Mouse (Mus musculus) intestine, postnatal 0 days (tissue): Measurements from ENCODE around the gene Ldah. TPM values are rescaled to one million over a fixed set of nuclear protein-coding genes. Genes with fewer than 3 reads are reported as not detected.

ENCODE experiments used
- ATAC-seq: fragments of 200-750 bp; cut with Nextera tagmentation; 2 replicates; pipeline ENCODE4 v1.8.0; 2017; ENCODE audit warnings: mild to moderate bottlenecking, moderate TSS enrichment, moderate library complexity
- H3K27ac ChIP-seq: fragments of 300-500 bp; sonication (generic); 2 replicates; pipeline ENCODE4 v1.5.1; 2014; ENCODE audit warnings: mild to moderate bottlenecking, low read depth, low read length, moderate library complexity
- H3K27me3 ChIP-seq: fragments of 300-500 bp; sonication (generic); replicated peaks from 2 replicates; pipeline ENCODE4 v1.6.1; 2014; ENCODE audit warnings: low read length, mixed read lengths; ENCODE audit not compliant: control insufficient read depth, insufficient read depth
- H3K36me3 ChIP-seq: fragments of 300-500 bp; sonication (generic); 2 replicates; pipeline ENCODE4 v1.6.1; 2014; ENCODE audit warnings: mild to moderate bottlenecking, moderate library complexity; ENCODE audit not compliant: control insufficient read depth, insufficient read depth
- H3K4me1 ChIP-seq: fragments of 300-500 bp; sonication (generic); replicated peaks from 2 replicates; pipeline ENCODE4 v1.6.1; 2014; ENCODE audit warnings: antibody characterized with exemption, low read length, mixed read lengths; ENCODE audit not compliant: control insufficient read depth, insufficient read depth
- H3K4me2 ChIP-seq: fragments of 300-500 bp; sonication (generic); replicated peaks from 2 replicates; pipeline ENCODE4 v1.6.1; 2014; ENCODE audit warnings: low read depth, mild to moderate bottlenecking, moderate library complexity
- H3K4me3 ChIP-seq: fragments of 300-500 bp; sonication (generic); 2 replicates; pipeline ENCODE4 v1.5.1; 2014; ENCODE audit warnings: low read depth, low read length
- H3K9ac ChIP-seq: fragments of 300-500 bp; sonication (generic); 2 replicates; pipeline ENCODE4 v1.6.1; 2014; ENCODE audit warnings: mild to moderate bottlenecking, low read depth, low read length
- H3K9me3 ChIP-seq: fragments of 300-500 bp; sonication (generic); 2 replicates; pipeline ENCODE4 v1.6.1; 2016; ENCODE audit warnings: mixed run types; ENCODE audit not compliant: control insufficient read depth
- CTCF ChIP-seq: sonication (generic); IDR thresholded peaks from 2 replicates; pipeline ENCODE4 v1.5.1; 2016; ENCODE audit warnings: low read depth, mild to moderate bottlenecking, control low read depth, antibody characterized with exemption, moderate library complexity
- WGBS: fragments of 180-500 bp; shearing (Covaris S2); extraction: QIAGEN DNeasy Blood & Tissue Kit; methylation state at CpG from one replicate; pipeline ENCODE4 v1.1.7; 2014; 5-methylcytosine and 5-hydroxymethylcytosine counted together
- polyA plus RNA-seq: library from polyadenylated mRNA; unstranded; fragments of >200 nt; fragmentation: Nextera tagmentation; extraction: Ambion mirVana; gene quantifications from 2 replicates; pipeline ENCODE4 v1.2.1, GENCODE M21; 2015

Ldah gene
- polyA plus RNA-seq, 1 experiment from 2014 or later: 38.0 TPM

GRCm38 (mm10) chr12:8273471-8274171 is 65.7 kb downstream of the Ldah start:
- 72% methylated on average over 6 of the region's 6 CpGs for WGBS
- no peak overlapping the region for H3K4me3 ChIP-seq
- H3K9me3 ChIP-seq: no peaks in the 10 kb centered on the region
- H3K9ac ChIP-seq: no peak overlapping the region
- no peaks in the 10 kb centered on the region for H3K4me1 ChIP-seq
- peaks cover 5% of the 10 kb centered on the region; the same call in 1 of the 2 replicates for H3K36me3 ChIP-seq
- H3K27ac ChIP-seq: no peak overlapping the region
- no peak for TF ChIP-seq CTCF
- H3K4me2 ChIP-seq: no peak overlapping the region
- ATAC-seq: no peak
- no peaks in the 10 kb centered on the region for H3K27me3 ChIP-seq

GRCm38 (mm10) chr12:8275424-8275823 is 67.5 kb downstream of the Ldah start:
- no peaks in the 10 kb centered on the region for H3K27me3 ChIP-seq
- no peaks in the 10 kb centered on the region for H3K4me1 ChIP-seq
- TF ChIP-seq CTCF: no peak
- 95% methylated on average over 4 of the region's 4 CpGs for WGBS
- H3K27ac ChIP-seq: no peak overlapping the region
- no peak overlapping the region for H3K9ac ChIP-seq
- no peak overlapping the region for H3K4me2 ChIP-seq
- no peaks in the 10 kb centered on the region for H3K9me3 ChIP-seq
- no peak overlapping the region for H3K4me3 ChIP-seq
- no peak for ATAC-seq
- peaks cover 5% of the 10 kb centered on the region; the same call in 1 of the 2 replicates for H3K36me3 ChIP-seq

- H3K9ac ChIP-seq: no peak overlapping the region
- H3K9me3 ChIP-seq: no peaks in the 10 kb centered on the region
- no peak for ATAC-seq
- H3K36me3 ChIP-seq: peaks cover 17% of the 10 kb centered on the region; the same call in 1 of the 2 replicates
- no peak overlapping the region for H3K27ac ChIP-seq
- no peak overlapping the region for H3K4me2 ChIP-seq
- no peak overlapping the region for H3K4me3 ChIP-seq
- H3K27me3 ChIP-seq: no peaks in the 10 kb centered on the region
- TF ChIP-seq CTCF: no peak
- 88% methylated on average over 15 of the region's 15 CpGs for WGBS
- H3K4me1 ChIP-seq: no peaks in the 10 kb centered on the region
These were observed 73.5 kb downstream of the Ldah start for GRCm38 (mm10) chr12:8281225-8282017.

GRCm38 (mm10) chr12:8287970-8288369 is 80.1 kb downstream of the Ldah start:
- WGBS: 69% methylated on average over 3 of the region's 3 CpGs
- TF ChIP-seq CTCF: peak; percentile 43

GRCm38 (mm10) chr12:8289099-8289498 is 81.2 kb downstream of the Ldah start:
- Histone ChIP-seq H3K27me3 (no peaks in the 10 kb centered on the region), H3K9me3 (no peaks in the 10 kb centered on the region), H3K36me3 (peaks cover 9% of the 10 kb centered on the region; the same call in 1 of the 2 replicates), H3K27ac (no peak overlapping the region), H3K4me1 (no peaks in the 10 kb centered on the region), H3K9ac (no peak overlapping the region), H3K4me2 (no peak overlapping the region), H3K4me3 (no peak overlapping the region)
- 87% methylated on average over 6 of the region's 6 CpGs for WGBS
- no peak for TF ChIP-seq CTCF
- ATAC-seq: no peak

More at GRCm38 (mm10) chr12:8287970-8288369, 80.1 kb downstream of the Ldah start:
- H3K9ac ChIP-seq: no peak overlapping the region
- H3K27ac ChIP-seq: no peak overlapping the region
- no peak overlapping the region for H3K4me2 ChIP-seq
- H3K27me3 ChIP-seq: no peaks in the 10 kb centered on the region
- no peak for ATAC-seq
- H3K9me3 ChIP-seq: no peaks in the 10 kb centered on the region
- peaks cover 12% of the 10 kb centered on the region; the same call in 1 of the 2 replicates for H3K36me3 ChIP-seq
- no peaks in the 10 kb centered on the region for H3K4me1 ChIP-seq
- H3K4me3 ChIP-seq: no peak overlapping the region

GRCm38 (mm10) chr12:8289499-8289898 is 81.6 kb downstream of the Ldah start:
- 92% methylated on average over 8 of the region's 8 CpGs for WGBS
- TF ChIP-seq CTCF: no peak

More at GRCm38 (mm10) chr12:8289499-8289898, 81.6 kb downstream of the Ldah start:
- Histone ChIP-seq H3K27ac (no peak overlapping the region), H3K4me1 (no peaks in the 10 kb centered on the region), H3K4me2 (no peak overlapping the region), H3K36me3 (peaks cover 5% of the 10 kb centered on the region; the same call in 1 of the 2 replicates), H3K9me3 (no peaks in the 10 kb centered on the region), H3K9ac (no peak overlapping the region), H3K27me3 (no peaks in the 10 kb centered on the region), H3K4me3 (no peak overlapping the region)
- ATAC-seq: no peak
